Mouse (Mus musculus) central nervous system, embryonic 14 days (tissue): ENCODE data around the gene Dis3l. TPM values are rescaled to one million over a fixed set of nuclear protein-coding genes. Genes with fewer than 3 reads are reported as not detected.

Experiments
- polyA plus RNA-seq: library from polyadenylated mRNA; depleted of rRNA; stranded (reverse); fragments of >200 nt; gene quantifications from 2 replicates; pipeline ENCODE4 v1.2.3, GENCODE M21; 2012; rRNA removed

Gene Dis3l
- 19.7 and 20.6 TPM in 2 replicates for polyA plus RNA-seq

DNA sequence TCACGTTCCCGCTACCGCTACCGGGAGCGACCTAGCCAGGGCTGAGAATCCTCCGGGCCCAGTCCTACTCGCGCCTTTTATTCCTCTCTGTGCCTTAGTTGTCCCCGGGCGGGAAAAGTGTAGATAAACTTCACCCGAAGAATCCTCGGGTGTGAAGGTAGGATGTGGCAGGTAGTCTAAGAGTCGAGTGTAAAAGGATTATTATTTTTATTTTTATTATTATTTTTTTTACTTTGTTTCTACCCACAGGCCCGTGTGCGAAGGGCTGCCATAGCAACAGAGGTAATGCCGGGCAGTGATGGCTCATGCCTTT lies at the start of gene Dis3l:
TSS of gene Dis3l (minus strand) at position 35 of the 313 bp plus-strand sequence.

DNA sequence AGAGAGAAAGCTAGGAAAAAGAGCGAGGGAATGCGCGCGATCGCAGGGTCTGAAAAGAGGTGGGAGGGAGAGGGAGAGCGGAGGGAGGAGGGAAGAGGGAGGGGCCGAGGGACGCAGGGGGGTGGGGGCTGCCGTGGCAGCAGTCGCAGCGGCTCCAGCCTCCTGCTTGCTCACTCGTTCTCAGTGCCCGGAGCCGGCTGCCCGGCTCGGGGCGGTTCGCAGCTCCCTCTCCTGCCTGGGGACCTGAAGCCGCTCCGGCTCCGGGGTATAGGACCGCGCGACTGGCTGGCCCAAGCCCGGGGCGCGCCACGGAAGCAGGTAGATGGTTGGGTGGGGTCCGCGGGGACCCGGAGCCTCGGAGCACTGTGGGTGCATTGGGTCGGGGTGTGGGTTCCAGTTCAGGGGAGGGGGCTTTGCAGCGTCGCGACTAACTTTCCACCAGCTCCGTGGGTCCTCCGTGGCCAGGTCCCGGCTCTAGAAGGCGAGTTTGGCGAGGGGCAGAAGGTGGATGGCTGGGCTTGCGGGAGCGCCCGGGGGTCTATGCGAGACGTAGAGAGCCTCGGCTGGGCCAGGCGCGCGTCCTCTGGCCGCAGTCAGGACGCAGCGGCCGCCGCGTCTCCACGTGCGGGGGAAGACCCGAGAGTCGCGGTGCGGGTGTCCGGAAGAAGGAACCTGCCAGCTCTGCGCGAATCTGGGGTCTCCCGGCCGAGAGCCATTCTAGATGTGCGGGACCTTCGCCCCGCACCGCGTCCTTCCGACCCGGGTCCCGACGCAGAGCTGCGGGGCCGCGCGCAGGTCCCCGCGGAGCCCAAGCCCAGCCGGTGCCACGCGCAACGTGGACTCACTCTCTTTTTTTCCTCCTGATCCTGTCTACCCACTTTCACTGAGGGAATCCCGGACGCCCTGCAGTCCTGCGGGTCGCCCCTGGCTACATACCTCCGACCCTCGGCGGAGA lies 44.7 kb upstream of the Dis3l start, which contains the start of gene Megf11:
TSS of gene Megf11 (plus strand) at position 116 of the 955 bp plus-strand sequence.

DNA sequence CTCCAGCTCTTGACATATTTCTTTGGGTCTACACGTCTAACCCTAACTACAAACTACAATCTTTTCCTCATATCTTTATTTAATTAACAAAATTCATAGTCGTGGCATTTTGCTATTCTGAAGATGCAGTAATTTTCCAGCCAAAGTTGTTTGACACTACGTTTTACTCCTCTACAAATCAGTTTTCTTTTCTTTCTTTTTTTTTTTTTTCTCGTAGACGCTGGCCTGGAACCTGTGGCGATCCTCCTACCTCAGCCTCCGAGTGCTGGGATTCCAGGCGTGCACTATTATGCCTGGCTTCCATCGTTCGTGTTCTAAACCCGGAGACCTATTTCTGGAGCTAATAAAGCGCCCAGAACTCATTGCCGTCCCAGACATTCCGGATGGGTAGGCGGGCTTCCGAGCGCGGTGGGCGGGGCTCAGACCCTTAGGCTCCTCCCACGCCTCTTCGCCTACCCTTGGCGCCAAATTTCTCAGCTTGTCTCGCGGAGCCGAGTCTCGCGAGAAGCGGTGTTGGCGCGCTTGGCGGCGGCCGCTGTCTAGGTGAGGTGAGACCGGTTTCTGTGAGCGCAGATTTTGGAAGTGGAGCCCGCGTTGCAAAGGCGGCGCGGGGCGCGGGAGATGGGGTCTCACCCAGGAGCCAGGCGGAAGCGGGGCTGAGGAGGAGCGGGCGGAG lies 59.8 kb downstream of the Dis3l start, which contains the start of gene Tipin:
TSS of gene Tipin (plus strand) at position 477 of the 676 bp plus-strand sequence.

Other genes starting within 250 kb of the Dis3l start
- 0.02 and 0.04 TPM in 2 replicates for gene Lctl, start 224.1 kb downstream of the Dis3l start, polyA plus RNA-seq
- gene Zwilch, start 168.2 kb downstream of the Dis3l start, polyA plus RNA-seq = 28.3 and 30.7 TPM in 2 replicates
- gene Rpl4, start 167.9 kb downstream of the Dis3l start, polyA plus RNA-seq = 876 and 901 TPM in 2 replicates
- gene Snapc5, start 162.0 kb downstream of the Dis3l start, polyA plus RNA-seq = 20.9 and 22.0 TPM in 2 replicates
- 0.28 TPM in 2 replicates for gene Uchl4, start 106.1 kb downstream of the Dis3l start, polyA plus RNA-seq
- gene Map2k1, start 87.7 kb downstream of the Dis3l start, polyA plus RNA-seq = 33.4 and 40.5 TPM in 2 replicates
- gene Tipin, start 59.7 kb downstream of the Dis3l start, polyA plus RNA-seq = 78.3 and 86.2 TPM in 2 replicates
- gene Megf11, start 44.3 kb upstream of the Dis3l start, polyA plus RNA-seq = 9.0 and 10.1 TPM in 2 replicates